Mouse (Mus musculus) lung, postnatal 14 days (tissue): ENCODE data around the gene Ube2u.
"Not testable (repeated sequence)": the region's sequence is repeated elsewhere in the genome, so short reads cannot be mapped to it uniquely, and the experiment has no call there.

Experiments
- DNase-seq: peaks from one replicate; pipeline ENCODE4 v3.0.0; 2021

The Ube2u gene

DNA sequence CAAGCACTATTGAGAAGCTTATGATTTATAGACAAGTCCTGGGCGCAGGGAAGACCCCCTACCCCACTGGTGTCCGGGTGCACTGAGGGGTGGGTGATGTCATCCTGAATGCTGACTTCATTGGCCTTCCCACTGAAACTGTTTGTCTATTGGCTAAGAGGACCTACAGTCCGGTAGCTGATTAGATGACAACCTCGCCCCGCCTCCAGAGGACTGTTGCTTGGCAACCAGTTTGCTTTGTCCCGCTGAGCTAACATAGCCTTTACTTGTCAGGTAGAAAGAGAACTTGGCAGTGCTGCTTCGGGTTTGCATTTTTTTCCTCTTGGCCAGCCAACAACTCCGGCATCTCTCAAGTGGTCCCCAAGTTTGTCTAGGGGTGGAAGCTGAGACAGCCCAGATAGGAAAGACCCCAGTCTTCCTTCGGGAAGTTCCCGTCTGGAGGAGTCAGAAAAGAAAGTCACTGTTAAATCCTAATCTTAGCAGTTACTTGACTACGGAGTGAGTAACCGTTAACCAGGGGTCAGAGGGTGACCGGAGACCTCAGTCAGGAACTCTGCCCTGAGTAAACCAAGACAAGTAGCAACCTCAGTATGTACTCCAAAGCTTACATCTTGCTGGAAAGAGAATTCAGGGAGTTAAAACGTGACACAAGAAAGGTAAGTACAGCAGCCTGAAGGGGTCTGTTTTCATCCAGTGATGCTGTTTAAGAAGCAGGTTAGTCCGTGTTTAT lies at the start of gene Ube2u:
Gene Ube2u (plus strand): TSS at position 258 of the 730 bp plus-strand sequence.
- peak; percentile 49 for DNase-seq

- peak; percentile 25 for DNase-seq
These were observed 49.2 kb upstream of the Ube2u start for GRCm38 (mm10) chr4:100429371-100429900.

GRCm38 (mm10) chr4:100435281-100436168 lies 43.1 kb upstream of the Ube2u start:
- DNase-seq, result no peak

DNA sequence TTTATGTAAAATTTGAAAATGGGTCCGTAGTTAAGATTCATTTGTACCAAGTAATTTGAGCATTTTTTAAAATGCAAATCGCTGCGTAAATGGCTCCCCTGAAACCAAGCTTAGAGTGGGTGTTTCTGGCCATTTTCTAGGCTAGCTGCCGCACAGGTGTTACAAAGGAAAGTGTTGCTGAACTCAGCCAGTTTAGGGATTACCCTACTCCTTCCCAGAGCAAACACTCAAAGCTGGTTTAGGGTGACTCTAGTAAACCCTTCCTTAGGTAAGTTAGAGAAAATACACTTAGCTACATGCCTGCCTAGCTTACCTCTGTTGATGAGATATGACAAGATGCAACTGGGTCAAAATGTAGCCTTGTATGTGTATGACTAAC lies 42.5 kb upstream of the Ube2u start:
- DNase-seq, result no peak

DNA sequence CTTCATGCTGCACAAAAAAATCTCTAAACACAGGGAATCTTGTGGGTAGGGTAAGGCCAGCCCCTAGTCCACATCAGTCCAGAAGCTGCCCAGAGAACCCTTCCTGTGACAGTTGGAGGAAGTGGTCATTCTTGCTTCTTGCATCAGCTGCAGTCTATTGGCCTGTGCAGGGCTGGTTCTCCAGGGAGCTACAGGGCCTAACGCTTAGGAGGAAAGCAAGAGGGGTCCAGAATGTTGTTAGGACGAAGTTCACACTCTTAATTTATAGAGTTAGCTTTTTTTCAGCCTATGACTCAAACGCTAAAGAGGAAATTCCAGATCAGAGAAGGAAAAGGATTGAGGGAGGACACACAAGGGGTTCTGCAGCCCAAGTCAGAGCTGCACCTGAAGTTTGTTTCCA lies 31.8 kb upstream of the Ube2u start:
- no peak for DNase-seq

- DNase-seq, result no peak
These were observed 16.0 kb upstream of the Ube2u start for GRCm38 (mm10) chr4:100462493-100463120.

DNA sequence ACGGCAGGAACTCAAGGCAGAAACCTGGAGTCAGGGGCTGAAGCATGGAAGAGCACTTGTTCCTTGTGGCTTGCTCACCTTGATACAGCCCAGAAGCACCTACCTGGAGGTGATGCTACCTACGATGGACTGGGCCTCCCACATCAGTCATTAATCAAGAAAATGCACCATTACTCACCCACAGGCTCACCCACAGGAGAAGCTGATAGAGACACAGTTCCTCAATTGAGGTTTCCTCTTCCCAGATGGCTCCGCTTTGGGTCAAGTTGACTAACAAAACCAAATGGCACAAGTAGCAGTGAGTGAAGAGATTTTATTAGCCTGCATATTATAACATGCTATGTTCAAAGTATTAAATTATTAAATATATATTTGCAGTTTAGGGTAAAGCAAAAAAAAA lies 9.8 kb downstream of the Ube2u start:
- DNase-seq, result no peak

- DNase-seq, result no peak
These were observed 16.5 kb downstream of the Ube2u start for GRCm38 (mm10) chr4:100495176-100495575.

DNA sequence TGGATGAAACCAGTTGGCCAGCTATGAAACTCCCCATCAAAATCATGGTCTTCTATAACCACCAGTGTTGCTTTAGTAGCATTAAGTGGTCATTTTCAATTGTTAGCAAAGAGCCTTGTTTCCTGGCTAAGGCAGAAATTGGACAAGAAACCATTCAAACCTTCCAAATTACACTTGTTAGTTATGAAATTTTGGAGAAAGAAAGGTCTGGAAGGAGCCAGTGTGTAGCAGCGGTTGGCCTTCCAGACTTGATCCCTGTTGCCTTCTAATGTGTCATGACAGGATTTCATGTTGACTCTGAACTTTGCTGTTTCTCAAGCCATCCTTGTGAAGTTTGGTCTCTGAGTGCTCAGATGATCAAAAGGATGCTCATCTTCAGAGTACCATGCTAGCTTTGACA lies 17.9 kb downstream of the Ube2u start:
- peak; percentile 4 for DNase-seq

DNA sequence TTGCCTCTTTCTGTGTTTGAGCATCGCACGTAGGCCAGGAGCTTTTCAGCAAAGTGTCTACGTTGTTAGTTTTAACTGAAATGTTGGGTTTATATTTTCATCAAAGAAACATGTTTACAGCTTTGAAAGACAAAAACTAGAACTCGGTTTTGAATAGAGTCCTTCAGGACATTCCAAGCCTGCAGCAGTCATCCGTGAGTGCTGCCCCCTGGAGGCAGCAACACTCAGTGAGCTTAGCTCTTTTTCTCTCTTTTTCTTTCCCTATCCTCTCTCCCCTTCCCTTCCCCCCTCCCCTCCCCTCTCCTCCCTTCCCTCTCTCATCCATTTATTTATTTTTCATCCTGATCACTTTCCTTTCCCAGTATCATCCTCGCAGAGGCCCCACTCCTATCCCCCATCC lies 19.5 kb downstream of the Ube2u start:
- peak; percentile 51 for DNase-seq

DNA sequence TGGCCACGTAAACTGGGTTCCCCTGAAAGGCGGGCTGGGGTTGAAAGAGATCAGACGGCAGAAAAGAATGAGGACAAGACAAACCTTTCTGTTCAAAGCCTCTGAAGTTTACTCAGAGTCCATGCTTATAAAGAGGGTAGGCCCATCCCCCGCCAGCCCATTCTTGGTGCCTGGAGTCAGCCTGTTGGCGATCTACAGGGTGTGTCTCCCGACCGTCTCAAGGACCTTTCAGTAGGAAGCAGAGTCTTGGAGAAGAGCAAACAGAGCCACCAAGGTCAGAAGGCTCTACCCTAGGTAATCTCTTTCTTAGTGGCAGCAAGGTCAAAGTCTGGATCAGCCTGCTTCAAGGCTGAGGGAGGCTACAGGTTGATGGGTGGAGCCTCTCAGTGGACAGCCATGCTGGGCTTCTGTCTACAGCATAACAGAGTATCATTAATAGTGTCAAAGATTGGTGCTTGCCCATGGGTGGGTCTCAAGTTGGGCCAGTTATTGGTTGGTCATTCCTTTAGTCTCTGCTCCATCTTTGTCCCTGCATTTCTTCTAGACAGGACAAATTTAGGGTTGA lies 20.5 kb downstream of the Ube2u start:
- not testable (repeated sequence) for DNase-seq

- DNase-seq, result no peak
These were observed 24.7 kb downstream of the Ube2u start for GRCm38 (mm10) chr4:100503337-100503736.

DNA sequence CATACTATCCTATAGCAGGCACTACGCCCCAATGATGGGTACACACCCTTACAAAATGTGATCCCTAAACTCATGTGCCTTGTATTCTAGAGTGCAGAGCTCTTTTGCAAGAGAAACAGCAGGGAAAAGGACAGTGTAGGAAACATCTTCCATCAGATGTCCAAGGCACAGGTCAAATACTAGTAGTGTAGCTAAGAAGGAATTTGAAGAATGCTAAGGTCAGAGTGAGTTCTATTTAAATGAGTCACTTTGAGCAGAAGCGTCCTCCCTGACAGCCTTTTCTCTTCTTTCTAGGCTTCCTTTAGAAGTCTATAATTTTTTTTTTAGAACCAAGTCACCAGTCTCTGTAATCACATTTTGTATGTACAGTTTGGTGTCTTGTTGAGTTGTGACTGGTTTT lies 39.0 kb downstream of the Ube2u start:
- no peak for DNase-seq

DNA sequence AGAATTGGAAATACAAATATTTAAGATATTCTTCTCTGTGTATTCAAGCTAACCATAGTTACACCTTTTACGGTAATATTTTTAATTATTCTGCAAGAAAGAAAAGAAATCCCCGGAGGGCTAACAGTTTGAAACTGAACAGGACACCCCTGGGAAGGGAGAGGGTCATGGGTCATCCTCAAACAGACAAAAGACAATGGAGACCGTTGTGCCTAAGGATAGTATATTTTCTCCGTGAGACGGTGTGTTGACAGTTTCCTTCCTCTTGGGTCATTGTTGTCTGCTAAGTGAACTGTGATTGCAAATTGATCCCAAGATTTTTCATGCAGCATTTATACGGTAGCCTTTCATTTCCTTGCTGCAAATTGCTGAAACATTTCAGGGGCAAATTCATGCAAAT lies 43.9 kb downstream of the Ube2u start:
- no peak for DNase-seq

- DNase-seq, result no peak
These were observed 46.1 kb downstream of the Ube2u start for GRCm38 (mm10) chr4:100524741-100525140.

DNA sequence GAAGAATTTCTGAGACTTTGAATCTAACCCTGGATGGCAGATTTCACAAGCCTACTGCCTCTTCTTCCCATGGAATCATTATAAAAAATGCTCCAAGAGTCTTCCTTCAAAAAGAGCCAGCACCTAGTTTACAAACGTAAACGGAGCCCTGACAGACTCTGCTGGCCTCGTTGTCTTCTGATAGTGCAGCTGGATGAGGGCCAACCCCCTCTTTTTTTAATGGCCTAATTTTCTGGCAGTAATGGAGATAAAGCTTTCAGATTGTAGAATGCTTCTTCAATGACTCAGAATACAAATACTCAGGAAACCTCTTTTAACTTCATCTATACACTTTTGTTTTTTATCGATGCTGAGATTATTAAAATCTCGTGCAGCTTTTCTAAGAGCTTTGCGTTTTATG lies 47.6 kb downstream of the Ube2u start:
- peak; percentile 32 for DNase-seq

DNA sequence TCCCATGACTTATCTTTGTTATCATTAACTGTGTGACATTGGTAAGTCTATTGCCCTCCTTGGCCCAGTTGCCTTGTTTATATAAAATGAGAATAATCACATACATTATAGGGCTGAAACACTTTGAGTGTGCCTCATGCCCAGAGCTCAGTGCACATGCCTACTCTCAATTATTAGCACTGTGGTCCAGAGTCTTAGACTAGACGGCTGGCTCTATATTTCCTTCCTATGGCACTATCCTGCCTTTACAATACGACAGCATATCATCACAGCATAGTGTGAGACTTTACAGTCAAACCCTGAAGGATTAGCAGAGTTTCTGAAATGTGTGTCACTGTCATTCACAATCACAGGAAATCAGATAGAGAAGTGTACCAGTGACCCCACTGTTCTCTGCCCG lies 48.4 kb downstream of the Ube2u start:
- no peak for DNase-seq

GRCm38 (mm10) chr4:100527554-100528001 lies 48.9 kb downstream of the Ube2u start:
- DNase-seq, result peak; percentile 9

- no peak for DNase-seq
These were observed 55.0 kb downstream of the Ube2u start for GRCm38 (mm10) chr4:100533607-100534006.

- DNase-seq, result no peak
These were observed 56.3 kb downstream of the Ube2u start for GRCm38 (mm10) chr4:100534946-100535345.

- peak; percentile 54 for DNase-seq
These were observed 59.2 kb downstream of the Ube2u start for GRCm38 (mm10) chr4:100537898-100538297.

DNA sequence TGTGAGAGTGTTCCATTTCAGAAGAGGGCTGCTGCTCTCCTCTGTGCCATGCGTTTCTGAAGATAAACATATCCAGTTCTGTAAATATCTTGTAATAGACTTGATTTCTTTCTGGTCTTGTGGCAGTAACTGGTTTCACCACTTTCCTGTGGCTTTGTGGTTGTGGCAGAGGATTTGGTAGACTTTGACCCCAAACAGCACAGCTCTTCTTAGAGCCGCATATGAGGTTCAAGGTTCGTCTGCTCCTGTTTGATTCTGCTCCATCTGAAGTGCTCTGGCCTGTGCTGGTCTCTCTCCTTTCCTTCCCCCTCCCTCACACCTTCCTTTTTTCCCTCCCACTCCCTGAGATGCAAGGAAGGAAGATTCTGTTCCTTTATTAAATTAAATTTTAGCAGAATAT lies 60.8 kb downstream of the Ube2u start:
- no peak for DNase-seq

DNA sequence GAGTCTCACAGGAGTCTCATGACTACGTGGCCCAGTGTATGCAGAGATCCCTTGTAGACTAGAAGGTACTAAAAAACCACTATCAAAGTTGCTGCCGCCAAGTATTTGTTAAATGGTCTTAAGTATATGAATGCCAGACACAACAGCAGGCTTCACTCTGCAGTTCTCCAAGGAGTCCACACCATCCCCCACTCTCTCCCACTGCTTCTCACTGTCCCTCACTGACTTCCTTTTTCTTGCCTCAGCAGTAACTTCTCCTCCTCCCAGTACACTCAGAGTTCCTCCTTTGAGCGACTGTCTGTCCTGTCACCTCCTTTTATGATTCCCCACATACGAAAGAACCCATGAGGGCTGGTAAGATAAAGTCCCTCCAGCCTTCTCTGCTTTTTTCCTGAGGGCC lies 69.3 kb downstream of the Ube2u start:
- DNase-seq, result peak; percentile 14
